Mouse (Mus musculus): ENCODE measurements at regions not wholly inside any gene's neighbourhood (a gene's known extent, or its start where the extent isn't known, plus 50 kb on each side); places are given as distances from the start of the nearest gene placed in this dataset.

- H3K9me3 ChIP-seq (ENCODE audit: control insufficient read depth, low read length), result no peaks in the 10 kb centered on the region
- no peak overlapping the region for H3K4me3 ChIP-seq (ENCODE audit: low read depth, low read length)
- ATAC-seq (replicated peaks; ENCODE audit: low FRiP score) (no peak), DNase-seq (ENCODE audit: low spot score) (no peak)
- no peak overlapping the region for H3K9ac ChIP-seq (ENCODE audit: low read length)
- WGBS, result 20% methylated on average over 6 of the region's 6 CpGs
- no peaks in the 10 kb centered on the region for H3K36me3 ChIP-seq (ENCODE audit: control insufficient read depth, insufficient read depth, low read length)
- H3K27ac ChIP-seq (ENCODE audit: low read depth, low read length), result no peak overlapping the region
- H3K4me1 ChIP-seq (replicated peaks; ENCODE audit: control insufficient read depth, insufficient read depth, low read length), result peaks cover 2% of the 10 kb centered on the region; the same call in 1 of the 2 replicates
- peak overlapping the region; percentile 28; the same call in 1 of the 2 replicates for H3K4me2 ChIP-seq (ENCODE audit: low read depth, low read length, severe bottlenecking)
- no peaks in the 10 kb centered on the region for H3K27me3 ChIP-seq (ENCODE audit: control insufficient read depth, insufficient read depth, low read length)
Observed at GRCm38 (mm10) chr6:73368836-73369141, 100.7 kb downstream of the 4931417E11Rik start.

GRCm38 (mm10) chr6:73368047-73368835 is 101.2 kb downstream of the 4931417E11Rik start:
- H3K9me3 ChIP-seq (ENCODE audit: control insufficient read depth, low read length), result no peaks in the 10 kb centered on the region
- peaks cover 2% of the 10 kb centered on the region; the same call in 1 of the 2 replicates for H3K4me1 ChIP-seq (replicated peaks; ENCODE audit: control insufficient read depth, insufficient read depth, low read length)
- 14% methylated on average over 21 of the region's 21 CpGs for WGBS
- H3K27me3 ChIP-seq (ENCODE audit: control insufficient read depth, insufficient read depth, low read length), result no peaks in the 10 kb centered on the region
- H3K27ac ChIP-seq (ENCODE audit: low read depth, low read length), result no peak overlapping the region
- no peak for DNase-seq (ENCODE audit: low spot score)
- H3K4me3 ChIP-seq (ENCODE audit: low read depth, low read length), result no peak overlapping the region
- ATAC-seq (replicated peaks; ENCODE audit: low FRiP score), result peak; percentile 42; the same call in 1 of the 2 replicates
- H3K36me3 ChIP-seq (ENCODE audit: control insufficient read depth, insufficient read depth, low read length), result no peaks in the 10 kb centered on the region
- no peak overlapping the region for H3K9ac ChIP-seq (ENCODE audit: low read length)
- H3K4me2 ChIP-seq (ENCODE audit: low read depth, low read length, severe bottlenecking), result peak overlapping the region; percentile 28; the same call in 1 of the 2 replicates

- peak; percentile 82 for DNase-seq (ENCODE audit: low spot score)
Observed at GRCm38 (mm10) chr6:73367616-73368015, 101.9 kb downstream of the 4931417E11Rik start.

GRCm38 (mm10) chr6:73366626-73367025 is 102.8 kb downstream of the 4931417E11Rik start:
- no peak overlapping the region for H3K4me3 ChIP-seq (ENCODE audit: low read depth, low read length)
- WGBS, result 98% methylated on average over 2 of the region's 2 CpGs
- ATAC-seq (replicated peaks; ENCODE audit: low FRiP score), result no peak

More at GRCm38 (mm10) chr6:73367616-73368015, 101.9 kb downstream of the 4931417E11Rik start:
- whole genome bisulfite sequencing, result 2% methylated on average over 5 of the region's 5 CpGs
- Histone ChIP-seq H3K27ac (ENCODE audit: low read depth, low read length) (no peak overlapping the region), H3K36me3 (ENCODE audit: control insufficient read depth, insufficient read depth, low read length) (no peaks in the 10 kb centered on the region), H3K4me1 (replicated peaks; ENCODE audit: control insufficient read depth, insufficient read depth, low read length) (peaks cover 2% of the 10 kb centered on the region; the same call in 1 of the 2 replicates), H3K9ac (ENCODE audit: low read length) (no peak overlapping the region), H3K4me3 (ENCODE audit: low read depth, low read length) (no peak overlapping the region), H3K27me3 (ENCODE audit: control insufficient read depth, insufficient read depth, low read length) (no peaks in the 10 kb centered on the region), H3K4me2 (ENCODE audit: low read depth, low read length, severe bottlenecking) (no peak overlapping the region), H3K9me3 (ENCODE audit: control insufficient read depth, low read length) (no peaks in the 10 kb centered on the region)
- ATAC-seq (replicated peaks; ENCODE audit: low FRiP score), result peak; percentile 67

GRCm38 (mm10) chr6:73365306-73365705 is 104.2 kb downstream of the 4931417E11Rik start:
- no peak overlapping the region for H3K9ac ChIP-seq (ENCODE audit: low read length)
- H3K27me3 ChIP-seq (ENCODE audit: control insufficient read depth, insufficient read depth, low read length), result no peaks in the 10 kb centered on the region
- no peak overlapping the region for H3K27ac ChIP-seq (ENCODE audit: low read depth, low read length)
- H3K4me3 ChIP-seq (ENCODE audit: low read depth, low read length), result no peak overlapping the region
- no peak for ATAC-seq (replicated peaks; ENCODE audit: low FRiP score)
- peaks cover 2% of the 10 kb centered on the region; the same call in 1 of the 2 replicates for H3K4me1 ChIP-seq (replicated peaks; ENCODE audit: control insufficient read depth, insufficient read depth, low read length)
- no peak for DNase-seq (ENCODE audit: low spot score)
- no peaks in the 10 kb centered on the region for H3K36me3 ChIP-seq (ENCODE audit: control insufficient read depth, insufficient read depth, low read length)
- H3K4me2 ChIP-seq (ENCODE audit: low read depth, low read length, severe bottlenecking), result no peak overlapping the region
- H3K9me3 ChIP-seq (ENCODE audit: control insufficient read depth, low read length), result no peaks in the 10 kb centered on the region
- 88% methylated on average over 9 of the region's 9 CpGs for WGBS

More at GRCm38 (mm10) chr6:73366626-73367025, 102.8 kb downstream of the 4931417E11Rik start:
- no peak overlapping the region for H3K4me2 ChIP-seq (ENCODE audit: low read depth, low read length, severe bottlenecking)
- DNase-seq (ENCODE audit: low spot score), result no peak
- no peaks in the 10 kb centered on the region for H3K36me3 ChIP-seq (ENCODE audit: control insufficient read depth, insufficient read depth, low read length)
- no peaks in the 10 kb centered on the region for H3K9me3 ChIP-seq (ENCODE audit: control insufficient read depth, low read length)
- H3K4me1 ChIP-seq (replicated peaks; ENCODE audit: control insufficient read depth, insufficient read depth, low read length), result peaks cover 2% of the 10 kb centered on the region; the same call in 1 of the 2 replicates
- H3K27ac ChIP-seq (ENCODE audit: low read depth, low read length), result no peak overlapping the region
- no peaks in the 10 kb centered on the region for H3K27me3 ChIP-seq (ENCODE audit: control insufficient read depth, insufficient read depth, low read length)
- H3K9ac ChIP-seq (ENCODE audit: low read length), result no peak overlapping the region

GRCm38 (mm10) chr6:73334995-73335394 is 86.8 kb downstream of the Suclg1 start:
- WGBS, result 52% methylated on average over 6 of the region's 6 CpGs
- Histone ChIP-seq H3K9me3 (ENCODE audit: control insufficient read depth, low read length) (no peaks in the 10 kb centered on the region), H3K27me3 (ENCODE audit: control insufficient read depth, insufficient read depth, low read length) (no peaks in the 10 kb centered on the region), H3K4me3 (ENCODE audit: low read depth, low read length) (no peak overlapping the region), H3K4me1 (replicated peaks; ENCODE audit: control insufficient read depth, insufficient read depth, low read length) (no peaks in the 10 kb centered on the region), H3K36me3 (ENCODE audit: control insufficient read depth, insufficient read depth, low read length) (no peaks in the 10 kb centered on the region), H3K9ac (ENCODE audit: low read length) (no peak overlapping the region), H3K27ac (ENCODE audit: low read depth, low read length) (no peak overlapping the region), H3K4me2 (ENCODE audit: low read depth, low read length, severe bottlenecking) (no peak overlapping the region)
- ATAC-seq (replicated peaks; ENCODE audit: low FRiP score) (no peak), DNase-seq (ENCODE audit: low spot score) (no peak)

GRCm38 (mm10) chr6:73329666-73330065 is 81.5 kb downstream of the Suclg1 start:
- Histone ChIP-seq H3K9ac (ENCODE audit: low read length) (no peak overlapping the region), H3K27ac (ENCODE audit: low read depth, low read length) (no peak overlapping the region), H3K4me2 (ENCODE audit: low read depth, low read length, severe bottlenecking) (no peak overlapping the region), H3K4me1 (replicated peaks; ENCODE audit: control insufficient read depth, insufficient read depth, low read length) (no peaks in the 10 kb centered on the region), H3K9me3 (ENCODE audit: control insufficient read depth, low read length) (no peaks in the 10 kb centered on the region), H3K4me3 (ENCODE audit: low read depth, low read length) (no peak overlapping the region), H3K27me3 (ENCODE audit: control insufficient read depth, insufficient read depth, low read length) (no peaks in the 10 kb centered on the region), H3K36me3 (ENCODE audit: control insufficient read depth, insufficient read depth, low read length) (no peaks in the 10 kb centered on the region)
- ATAC-seq (replicated peaks; ENCODE audit: low FRiP score), result no peak
- no peak for DNase-seq (ENCODE audit: low spot score)
- WGBS, result 92% methylated on average over 11 of the region's 11 CpGs
